Comparison of ENCODE assay signal across 8 mouse cellular contexts in the genomic region with DNA sequence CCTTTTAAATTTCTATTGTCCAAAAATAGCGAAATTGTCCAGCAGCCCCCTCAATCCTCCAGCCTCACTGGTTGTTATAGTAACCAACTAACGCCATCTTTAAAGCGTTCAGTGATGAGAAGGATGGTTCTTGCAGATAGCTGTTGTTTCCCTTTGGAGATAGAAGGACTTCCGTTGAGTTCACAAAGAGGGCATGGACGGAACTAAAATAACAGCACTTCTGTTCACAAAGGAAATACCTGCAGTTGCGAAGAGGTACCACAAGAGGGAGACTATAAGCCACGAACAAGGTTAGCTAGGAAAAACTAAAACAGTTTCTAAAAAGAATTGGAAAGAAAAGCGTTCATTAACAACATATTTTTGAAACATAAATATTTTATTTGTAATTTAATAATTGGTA.
DNase-seq lines count a peak whose midpoint lies in the region; ATAC-seq and TF ChIP-seq lines count a peak whose summit lies in the region.

No protein-coding gene starts in this region.

- DNase-seq in heart, embryonic 10.5 days (ENCODE audit: low spot score) = no peak
- DNase-seq in c-Kit-positive CD71-positive TER-119-positive erythroid progenitor cells, embryonic 14.5 days (ENCODE audit: low spot score) = peak; percentile 42
- peak; percentile 43 for DNase-seq in layer of hippocampus, adult 9-11 months
- DNase-seq in midbrain, embryonic 14.5 days = peak; percentile 87
- DNase-seq in testis, postnatal 14 days (ENCODE audit: low spot score) = peak; percentile 37

- no peaks in the 10 kb centered on the region for H3K9me3 ChIP-seq in heart, embryonic 16.5 days (replicated peaks; ENCODE audit: control insufficient read depth, low read length)
- no peaks in the 10 kb centered on the region for H3K9me3 ChIP-seq in heart, embryonic 10.5 days
- no peaks in the 10 kb centered on the region for H3K9me3 ChIP-seq in E14TG2a.4 (ENCODE audit: low read length)
- no peaks in the 10 kb centered on the region for H3K9me3 ChIP-seq in midbrain, embryonic 14.5 days (ENCODE audit: control insufficient read depth, low read length)

- no peaks in the 10 kb centered on the region for H3K36me3 ChIP-seq in heart, embryonic 16.5 days (ENCODE audit: control insufficient read depth, insufficient read depth)
- no peaks in the 10 kb centered on the region for H3K36me3 ChIP-seq in heart, embryonic 10.5 days
- H3K36me3 ChIP-seq in E14TG2a.4 (ENCODE audit: insufficient read depth, low read length) = no peaks in the 10 kb centered on the region
- no peaks in the 10 kb centered on the region for H3K36me3 ChIP-seq in midbrain, embryonic 14.5 days (ENCODE audit: control insufficient read depth, insufficient read depth, low read length)

- peaks cover 2% of the 10 kb centered on the region; the same call in 1 of the 2 replicates for H3K4me1 ChIP-seq in heart, embryonic 16.5 days (ENCODE audit: control insufficient read depth, insufficient read depth, low read length)
- no peaks in the 10 kb centered on the region for H3K4me1 ChIP-seq in heart, embryonic 10.5 days
- no peaks in the 10 kb centered on the region for H3K4me1 ChIP-seq in E14TG2a.4 (replicated peaks; ENCODE audit: low read depth, low read length)
- no peaks in the 10 kb centered on the region for H3K4me1 ChIP-seq in midbrain, embryonic 14.5 days (ENCODE audit: control insufficient read depth, insufficient read depth, low read length)

- 20% methylated on average over 8 of the region's 8 CpGs for WGBS in heart, embryonic 16.5 days
- 26% methylated on average over 8 of the region's 8 CpGs for WGBS in heart, embryonic 10.5 days
- 36% methylated on average over 8 of the region's 8 CpGs for WGBS in midbrain, embryonic 14.5 days

- peak overlapping the region; percentile 37; the same call in 1 of the 2 replicates for H3K4me2 ChIP-seq in heart, embryonic 16.5 days (ENCODE audit: low read depth, low read length)
- no peak overlapping the region for H3K4me2 ChIP-seq in midbrain, embryonic 14.5 days (ENCODE audit: low read length)

- H3K9ac ChIP-seq in heart, embryonic 16.5 days (ENCODE audit: low read length) = no peak overlapping the region
- no peak overlapping the region for H3K9ac ChIP-seq in midbrain, embryonic 14.5 days (replicated peaks; ENCODE audit: low read length)

- no peak for ATAC-seq in heart, embryonic 16.5 days (replicated peaks; ENCODE audit: extremely low read depth, insufficient read depth, low FRiP score)
- peak; percentile 40; the same call in 1 of the 2 replicates for ATAC-seq in frontal cortex, adult (ENCODE audit: low TSS enrichment)
- ATAC-seq in midbrain, embryonic 14.5 days (ENCODE audit: low FRiP score, low TSS enrichment) = no peak

- peak; percentile 76 for TF ChIP-seq CTCF in E14TG2a.4 (conservative IDR thresholded peaks at IDR 0.05; ENCODE audit: low read length)

- H3K27me3 ChIP-seq in heart, embryonic 16.5 days (ENCODE audit: control insufficient read depth, insufficient read depth, low read length) = no peaks in the 10 kb centered on the region
- no peaks in the 10 kb centered on the region for H3K27me3 ChIP-seq in heart, embryonic 10.5 days (ENCODE audit: insufficient read depth, poor library complexity, severe bottlenecking)
- no peaks in the 10 kb centered on the region for H3K27me3 ChIP-seq in E14TG2a.4 (ENCODE audit: insufficient read depth, low read length)
- H3K27me3 ChIP-seq in midbrain, embryonic 14.5 days (ENCODE audit: control insufficient read depth, insufficient read depth, low read length) = no peaks in the 10 kb centered on the region

- H3K4me3 ChIP-seq in heart, embryonic 16.5 days (ENCODE audit: low read length) = no peak overlapping the region
- no peak overlapping the region for H3K4me3 ChIP-seq in heart, embryonic 10.5 days
- no peak overlapping the region for H3K4me3 ChIP-seq in E14TG2a.4 (replicated peaks; ENCODE audit: low read length)
- H3K4me3 ChIP-seq in midbrain, embryonic 14.5 days (replicated peaks; ENCODE audit: low read depth, low read length) = no peak overlapping the region

- H3K27ac ChIP-seq in heart, embryonic 16.5 days (ENCODE audit: low read length) = no peak overlapping the region
- no peak overlapping the region for H3K27ac ChIP-seq in heart, embryonic 10.5 days
- no peak overlapping the region for H3K27ac ChIP-seq in midbrain, embryonic 14.5 days (replicated peaks; ENCODE audit: low read depth, low read length)
